Mouse (Mus musculus): Measurements from ENCODE around the gene Klhl29.

Gene Klhl29

GRCm38 (mm10) chr12:5187773-5188333 lies 187.6 kb downstream of the Klhl29 start:
- DNase-seq (ENCODE audit: low read depth, low spot score): no peak

GRCm38 (mm10) chr12:5186645-5187044 lies 188.8 kb downstream of the Klhl29 start:
- DNase-seq (ENCODE audit: low read depth, low spot score): no peak

DNA sequence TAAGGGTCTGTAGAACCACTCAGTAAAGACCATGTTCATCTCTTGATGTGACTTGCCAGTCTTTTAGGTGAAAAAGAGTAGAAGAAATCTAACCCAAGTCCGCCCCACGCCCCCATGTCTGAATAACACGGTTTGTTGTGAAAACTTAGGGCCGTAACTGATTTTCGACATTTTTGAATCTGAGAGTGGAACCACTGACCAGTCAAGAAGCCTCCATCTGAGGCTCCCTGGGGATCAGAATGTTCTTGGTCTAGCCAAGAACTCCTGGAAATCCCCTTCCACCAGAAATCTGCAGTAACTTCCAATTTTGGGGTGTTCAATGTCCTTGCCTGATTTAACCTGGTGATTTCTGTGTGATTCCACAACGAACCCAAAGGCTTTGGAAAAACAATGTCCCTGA lies 189.9 kb downstream of the Klhl29 start:
- no peak for DNase-seq (ENCODE audit: low read depth, low spot score)

- DNase-seq (ENCODE audit: low read depth, low spot score): no peak
Observed at GRCm38 (mm10) chr12:5182586-5182985, 192.9 kb downstream of the Klhl29 start.

DNA sequence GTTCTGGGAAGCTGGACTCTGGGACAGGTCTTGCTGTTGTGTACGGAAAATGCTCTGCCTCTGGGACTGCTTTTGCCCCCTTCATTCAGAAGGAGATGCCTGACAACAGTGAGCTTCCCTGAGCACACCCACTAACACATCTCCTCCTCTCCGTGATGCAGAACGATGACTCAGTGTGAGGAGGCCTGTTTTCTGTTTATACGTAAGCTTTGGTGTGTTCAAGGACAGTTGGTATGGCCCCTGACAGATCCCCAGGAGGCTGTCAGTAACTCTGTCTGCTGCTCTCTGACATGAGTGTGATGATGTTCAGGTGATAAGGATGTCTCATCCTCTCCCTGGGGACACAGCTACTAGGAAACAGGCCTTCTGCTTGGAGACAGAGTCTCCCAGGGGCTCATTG lies 193.3 kb downstream of the Klhl29 start:
- no peak for DNase-seq (ENCODE audit: low read depth, low spot score)

- no peak for DNase-seq (ENCODE audit: low read depth, low spot score)
Observed at GRCm38 (mm10) chr12:5176716-5177341, 198.7 kb downstream of the Klhl29 start.

DNA sequence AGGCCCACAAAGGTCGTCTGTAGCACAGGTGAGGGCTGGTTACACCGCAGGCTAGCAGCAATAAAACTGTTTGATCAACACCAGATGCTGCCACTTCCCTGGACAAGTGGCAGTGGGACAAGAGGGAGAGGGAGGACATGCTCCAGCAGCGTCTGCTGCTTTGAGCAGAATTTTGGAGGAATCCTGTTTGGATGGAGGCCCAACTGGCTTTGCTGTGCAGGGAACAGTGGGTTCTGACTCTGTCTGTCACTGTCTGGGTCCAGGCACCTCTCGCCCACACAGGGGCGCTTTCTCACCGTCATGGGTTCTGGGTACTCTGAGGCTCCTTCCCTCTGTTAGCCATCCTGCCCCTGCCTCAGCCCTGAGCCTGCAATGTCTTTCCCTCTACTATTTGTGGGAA lies 209.3 kb downstream of the Klhl29 start:
- peak; percentile 17 for DNase-seq (ENCODE audit: low read depth, low spot score)

DNA sequence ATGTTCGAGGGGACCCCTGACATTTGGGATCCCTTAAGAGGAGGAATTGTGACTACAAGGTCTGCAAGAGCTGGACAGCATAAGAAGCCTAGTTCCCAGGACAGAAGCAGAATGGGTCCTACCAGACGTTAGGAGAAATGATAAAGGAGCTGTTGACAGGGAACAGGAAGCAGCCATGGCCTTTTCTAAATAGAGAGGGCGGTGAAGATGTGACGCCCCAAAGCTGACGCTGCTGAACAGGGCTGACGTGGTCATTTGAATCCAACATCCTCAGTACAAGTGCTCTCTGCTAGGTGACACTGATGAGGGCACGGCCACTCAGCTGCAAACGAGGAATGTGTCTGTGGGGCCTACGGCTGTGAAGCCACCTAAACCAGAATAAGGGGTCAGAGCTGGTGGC lies 210.1 kb downstream of the Klhl29 start:
- DNase-seq (ENCODE audit: low read depth, low spot score): no peak

GRCm38 (mm10) chr12:5162672-5163071 lies 212.8 kb downstream of the Klhl29 start:
- DNase-seq (ENCODE audit: low read depth, low spot score): no peak

- no peak for DNase-seq (ENCODE audit: low read depth, low spot score)
Observed at GRCm38 (mm10) chr12:5161631-5162030, 213.9 kb downstream of the Klhl29 start.

DNA sequence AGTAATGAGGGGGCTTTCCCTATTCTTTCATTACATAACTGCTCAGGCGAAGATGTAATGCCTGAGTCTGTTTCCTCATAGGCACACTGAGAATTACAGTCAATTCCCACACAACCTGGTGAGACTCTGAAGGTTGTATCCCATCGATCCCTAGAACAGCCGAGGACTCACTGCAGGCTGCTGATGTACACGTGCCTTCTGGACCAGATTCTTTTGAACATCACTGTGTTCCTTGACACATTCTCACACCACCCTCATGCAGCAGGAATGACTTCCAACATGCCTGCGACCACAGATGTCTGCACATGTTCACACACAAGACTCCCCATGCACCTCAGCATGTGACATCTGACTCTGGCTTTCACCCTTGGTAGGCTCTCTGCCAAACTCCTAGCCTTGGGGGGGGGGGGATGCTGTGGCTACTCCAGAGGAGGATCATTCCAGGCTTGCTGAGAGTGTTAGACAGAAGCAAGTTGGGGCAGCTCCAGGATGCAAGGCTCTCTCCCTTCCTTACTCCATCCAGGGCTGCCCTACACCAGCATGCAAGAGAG lies 217.5 kb downstream of the Klhl29 start:
- no peak for DNase-seq (ENCODE audit: low read depth, low spot score)

DNA sequence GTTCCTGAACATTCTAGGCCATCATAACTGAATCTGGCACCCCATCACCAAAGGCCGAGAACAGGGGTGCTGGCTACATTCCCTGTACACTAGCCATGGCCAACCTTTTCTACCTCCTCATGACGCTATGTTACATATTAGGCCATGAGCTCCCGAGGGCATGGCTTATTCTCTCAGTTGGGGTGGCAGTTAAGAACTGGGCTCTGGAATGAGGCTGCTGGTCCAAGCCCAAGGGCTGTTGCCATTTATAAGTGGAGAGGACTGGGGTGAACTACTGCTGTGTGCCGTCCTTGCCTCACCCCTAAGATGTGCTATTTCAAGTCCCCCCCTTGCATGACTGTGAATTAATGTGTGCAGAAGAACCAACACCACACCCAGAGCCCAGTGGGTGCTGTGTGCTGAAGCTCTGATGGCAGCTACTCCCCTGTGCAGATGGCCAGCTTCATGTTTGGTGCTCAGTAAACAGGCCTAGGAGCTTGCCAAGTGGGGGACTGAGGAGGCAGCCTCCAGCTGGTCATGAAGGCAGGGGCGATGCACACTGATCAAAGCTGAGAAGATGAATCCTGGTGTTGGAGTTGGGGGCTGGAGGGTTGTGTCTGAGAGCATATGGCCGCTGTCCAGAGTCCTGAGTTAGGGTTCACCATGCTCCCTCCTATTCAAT lies 218.3 kb downstream of the Klhl29 start:
- no peak for DNase-seq (ENCODE audit: low read depth, low spot score)

DNA sequence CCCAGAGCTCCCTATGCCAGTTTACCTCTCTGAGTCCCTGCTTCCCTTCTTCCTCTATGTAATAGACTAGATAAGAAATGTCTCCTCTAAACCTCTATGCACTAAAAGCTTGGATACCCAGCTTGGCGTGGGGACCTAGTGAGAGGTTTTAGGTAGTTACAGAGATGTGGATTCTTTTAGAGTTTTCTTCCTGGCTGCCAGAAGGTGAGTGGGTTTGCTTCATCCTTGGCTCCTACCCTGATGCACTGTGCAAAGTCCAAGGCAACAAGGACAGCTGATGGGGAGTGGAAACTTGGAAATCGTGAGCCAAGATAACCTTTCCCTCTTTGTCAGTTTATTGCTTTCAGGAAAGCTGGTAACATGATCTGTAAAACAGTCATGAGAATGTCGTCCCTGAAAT lies 220.3 kb downstream of the Klhl29 start:
- DNase-seq (ENCODE audit: low read depth, low spot score): no peak

GRCm38 (mm10) chr12:5151859-5152258 lies 223.6 kb downstream of the Klhl29 start:
- peak; percentile 44 for DNase-seq (ENCODE audit: low read depth, low spot score)

DNA sequence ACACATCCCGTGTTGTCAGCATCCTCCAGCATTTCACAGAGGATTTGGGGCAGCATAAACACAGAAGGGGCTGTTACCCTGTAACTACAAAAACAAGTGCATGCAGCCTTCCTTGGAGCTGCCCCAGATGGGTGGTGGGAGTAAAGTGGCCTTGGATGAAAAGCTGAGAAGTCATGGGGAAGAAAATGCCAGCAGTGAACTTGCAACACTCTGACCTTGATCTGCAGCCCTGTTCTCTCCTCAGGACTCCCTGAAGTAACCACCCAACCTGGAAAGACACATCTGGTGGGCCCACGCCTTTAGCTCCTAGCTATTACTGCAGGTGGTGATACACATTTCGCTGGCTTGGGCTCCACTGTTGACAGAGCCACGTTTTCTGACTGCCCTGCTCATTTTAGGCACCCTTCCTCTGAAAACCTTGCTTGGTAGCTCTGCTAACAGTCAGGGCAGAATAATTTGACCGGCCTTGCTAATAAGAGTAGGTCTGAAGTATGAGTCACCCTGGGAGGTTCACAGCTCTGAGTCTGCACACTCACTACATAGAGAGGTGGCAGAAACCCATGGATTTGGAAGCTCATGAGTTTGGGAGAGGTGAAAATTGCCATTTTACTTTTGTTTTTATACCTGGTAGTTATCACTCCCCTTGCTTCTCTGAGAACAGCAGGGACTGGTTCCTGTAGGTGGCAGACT lies 228.0 kb downstream of the Klhl29 start:
- no peak for DNase-seq (ENCODE audit: low read depth, low spot score)

- no peak for DNase-seq (ENCODE audit: low read depth, low spot score)
Observed at GRCm38 (mm10) chr12:5143903-5144781, 231.3 kb downstream of the Klhl29 start.

GRCm38 (mm10) chr12:5143224-5143623 lies 232.3 kb downstream of the Klhl29 start:
- DNase-seq (ENCODE audit: low read depth, low spot score): no peak

- DNase-seq (ENCODE audit: low read depth, low spot score): peak; percentile 90
Observed at GRCm38 (mm10) chr12:5142776-5143175, 232.7 kb downstream of the Klhl29 start.

- peak; percentile 23 for DNase-seq (ENCODE audit: low read depth, low spot score)
Observed at GRCm38 (mm10) chr12:5141040-5141439, 234.4 kb downstream of the Klhl29 start.

GRCm38 (mm10) chr12:5139302-5139701 lies 236.2 kb downstream of the Klhl29 start:
- DNase-seq (ENCODE audit: low read depth, low spot score): no peak

- peak; percentile 89 for DNase-seq (ENCODE audit: low read depth, low spot score)
Observed at GRCm38 (mm10) chr12:5136300-5136699, 239.2 kb downstream of the Klhl29 start.
